Mouse (Mus musculus) heart, adult 2 months (tissue): ENCODE results near the gene Slc23a2. TPM values are rescaled to one million over a fixed set of nuclear protein-coding genes. Genes with fewer than 3 reads are reported as not detected.

Experiments used
- DNase-seq, 2 experiments: peaks; one replicate each; pipeline ENCODE4 v3.0.0; 2021
- H3K27ac ChIP-seq: fragments of 200-600 bp; 2 replicates; pipeline ENCODE4 v1.8.1; 2022
- H3K27me3 ChIP-seq: fragments of 200-500 bp; 2 replicates; pipeline ENCODE4 v1.6.1; 2012; ENCODE audit warnings: mild to moderate bottlenecking, low read length, inconsistent platforms, mixed read lengths; ENCODE audit not compliant: control insufficient read depth, insufficient read depth
- H3K36me3 ChIP-seq: fragments of 200-500 bp; 2 replicates; pipeline ENCODE4 v1.6.1; 2012; ENCODE audit warnings: low read length, inconsistent platforms; ENCODE audit not compliant: control insufficient read depth, insufficient read depth
- H3K4me1 ChIP-seq: fragments of 200-500 bp; 2 replicates; pipeline ENCODE4 v1.6.1; 2011; ENCODE audit warnings: low read length; ENCODE audit not compliant: control insufficient read depth, insufficient read depth
- H3K4me3 ChIP-seq: fragments of 200-600 bp; 2 replicates; pipeline ENCODE4 v1.8.1; 2022
- H3K79me2 ChIP-seq: fragments of 200-500 bp; replicated peaks from 2 replicates; pipeline ENCODE4 v1.6.1; 2012; ENCODE audit warnings: mild to moderate bottlenecking, inconsistent platforms, low read length, moderate library complexity, mixed read lengths; ENCODE audit not compliant: control insufficient read depth, insufficient read depth
- H3K9ac ChIP-seq: fragments of 200-500 bp; 2 replicates; pipeline ENCODE4 v1.6.1; 2012; ENCODE audit warnings: low read depth, mild to moderate bottlenecking, control low read depth, inconsistent platforms, low read length, mixed read lengths
- CTCF ChIP-seq: fragments of 200-600 bp; IDR thresholded peaks from 2 replicates; pipeline ENCODE4 v1.8.1; 2022; ENCODE audit warnings: antibody characterized with exemption, mild to moderate bottlenecking, moderate library complexity
- EP300 ChIP-seq: fragments of 200-500 bp; IDR thresholded peaks from 2 replicates; pipeline ENCODE4 v1.6.1; 2011; ENCODE audit warnings: low read depth, low read length, control low read depth; ENCODE audit not compliant: insufficient read depth
- POLR2A ChIP-seq: fragments of 200-500 bp; IDR thresholded peaks from 2 replicates; pipeline ENCODE4 v1.6.1; 2011; ENCODE audit warnings: mild to moderate bottlenecking, low read depth, low read length, control low read depth; ENCODE audit not compliant: insufficient read depth
- WGBS: fragments of 180-500 bp; shearing (Covaris S2); methylation state at CpG from one replicate; pipeline ENCODE4 v1.1.7; 2018; 5-methylcytosine and 5-hydroxymethylcytosine counted together
- intact Hi-C: fragments of 180-260 bp; cut with DNase I; formaldehyde crosslinking; loops from one replicate; pipeline ENCODE4 v1.15.1; 2025
- polyA plus RNA-seq: library from polyadenylated mRNA; depleted of rRNA; stranded (reverse); fragments of >200 nt; gene quantifications from 2 replicates; pipeline ENCODE4 v1.2.3, GENCODE M21; 2012
- total RNA-seq, 2 experiments: library from RNA; stranded (reverse); gene quantifications; 2 replicates each; pipeline ENCODE4 v1.2.3; 2021

The Slc23a2 gene
- total and polyA plus RNA-seq, 3 experiments: 11.2 to 15.6 (median 11.8) TPM

DNA sequence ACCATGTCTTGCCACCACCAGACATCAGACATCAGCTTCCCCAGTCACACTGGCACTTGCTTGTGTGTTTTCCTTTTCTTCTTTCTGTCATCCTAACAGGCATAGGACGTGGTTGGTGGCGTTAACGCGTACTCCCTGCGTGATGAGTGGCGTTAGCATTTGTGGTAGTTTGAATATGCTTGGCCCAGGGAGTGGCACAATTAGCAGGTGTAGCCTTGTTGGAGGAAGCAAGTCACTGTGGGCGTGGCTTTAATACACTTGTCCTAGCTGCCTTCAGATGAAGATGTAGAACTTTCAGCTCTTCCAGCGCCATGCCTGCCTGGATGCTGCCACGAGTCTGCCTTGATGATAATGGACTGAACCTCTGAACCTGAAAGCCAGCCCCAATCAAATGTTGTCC is 32.5 kb upstream of the Slc23a2 start:
- 87% methylated on average over 9 of the region's 9 CpGs for WGBS
- no peaks in the 10 kb centered on the region for H3K36me3 ChIP-seq
- H3K79me2 ChIP-seq: no peaks in the 10 kb centered on the region
- no peaks in the 10 kb centered on the region for H3K4me1 ChIP-seq
- TF ChIP-seq CTCF: no peak
- no peak for TF ChIP-seq POLR2A
- no peak for TF ChIP-seq EP300
- intact Hi-C loops: no loop called here
- H3K27me3 ChIP-seq: no peaks in the 10 kb centered on the region
- no peak for DNase-seq
- H3K4me3 ChIP-seq: no peak overlapping the region
- no peak overlapping the region for H3K9ac ChIP-seq
- no peak overlapping the region for H3K27ac ChIP-seq

DNA sequence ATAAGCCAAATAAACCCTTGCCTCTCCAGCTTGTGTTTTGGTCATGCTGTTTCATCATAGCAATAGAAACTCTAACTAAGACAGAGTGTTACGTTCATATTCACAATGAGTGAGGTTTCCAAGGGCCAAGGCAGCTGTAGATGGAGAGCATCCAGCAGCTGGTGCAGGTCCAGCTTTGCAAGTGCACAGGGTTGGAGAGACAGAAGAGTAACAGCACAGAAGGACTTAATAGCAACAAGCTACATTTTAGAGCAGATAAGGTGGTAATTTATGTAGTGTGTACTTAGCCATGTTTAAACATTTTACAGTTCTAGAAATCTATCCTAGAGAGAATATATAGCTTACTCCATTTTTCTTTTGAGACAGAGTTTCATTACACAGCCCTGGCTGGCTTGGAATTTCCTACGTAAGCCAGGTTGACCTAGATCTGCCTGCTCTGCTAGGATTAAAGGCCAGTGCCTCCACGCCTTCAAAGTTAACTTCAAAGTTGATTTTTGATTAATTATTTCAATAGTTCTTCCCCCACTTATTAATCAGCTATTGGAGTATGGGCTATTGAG is 31.5 kb upstream of the Slc23a2 start:
- Histone ChIP-seq H3K4me3 (no peak overlapping the region), H3K27ac (no peak overlapping the region), H3K36me3 (no peaks in the 10 kb centered on the region), H3K4me1 (no peaks in the 10 kb centered on the region), H3K9ac (no peak overlapping the region), H3K79me2 (no peaks in the 10 kb centered on the region), H3K27me3 (no peaks in the 10 kb centered on the region)
- intact Hi-C loops: no loop called here
- TF ChIP-seq POLR2A: no peak
- no peak for TF ChIP-seq CTCF
- no peak for TF ChIP-seq EP300
- WGBS: 54% methylated on average over 3 of the region's 3 CpGs
- peak; percentile 53 to 56 for DNase-seq

DNA sequence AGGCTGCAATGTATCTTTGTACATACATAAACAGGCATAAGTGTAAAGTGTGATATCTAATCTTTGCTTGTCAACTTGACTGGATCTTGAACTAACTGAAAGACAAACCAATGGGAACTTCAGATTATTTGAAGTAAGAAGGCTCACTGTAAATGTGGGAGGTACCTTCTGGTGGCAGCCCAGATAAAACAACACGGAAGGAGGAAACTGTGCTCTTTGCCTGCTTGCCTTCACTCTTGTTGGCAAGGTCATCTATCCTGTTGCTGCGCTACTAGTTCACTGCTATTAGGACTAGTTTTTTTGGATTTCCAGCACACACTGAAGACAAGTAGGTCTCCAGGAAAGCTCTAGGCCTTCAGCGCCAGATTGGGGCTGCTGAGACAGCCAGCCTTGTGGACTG is 29.1 kb upstream of the Slc23a2 start:
- intact Hi-C loops: no loop called here
- TF ChIP-seq POLR2A (no peak), CTCF (no peak)
- H3K79me2 ChIP-seq: no peaks in the 10 kb centered on the region

DNA sequence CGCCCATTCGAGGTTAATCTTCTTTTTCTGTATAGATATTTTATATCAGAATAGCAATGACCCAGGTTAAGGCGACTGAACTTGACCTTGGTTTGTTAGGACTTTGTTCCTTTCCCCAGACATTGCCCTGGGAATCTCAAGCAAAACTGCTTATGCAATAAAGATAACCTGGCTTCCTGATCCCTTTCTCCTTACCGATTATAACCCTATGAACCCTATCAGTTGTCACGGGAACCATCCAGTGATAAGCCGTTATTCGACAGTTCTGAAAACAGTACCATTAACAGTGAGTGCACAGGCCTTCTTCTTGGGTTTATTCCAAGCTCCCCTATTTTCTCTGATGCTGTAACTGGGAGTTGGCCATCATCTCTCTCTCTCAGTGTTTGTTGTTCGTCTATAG is 27.0 kb upstream of the Slc23a2 start:
- Histone ChIP-seq H3K9ac (no peak overlapping the region), H3K27me3 (no peaks in the 10 kb centered on the region), H3K4me3 (no peak overlapping the region), H3K79me2 (no peaks in the 10 kb centered on the region), H3K36me3 (no peaks in the 10 kb centered on the region), H3K4me1 (no peaks in the 10 kb centered on the region), H3K27ac (no peak overlapping the region)
- TF ChIP-seq EP300 (no peak), CTCF (no peak), POLR2A (no peak)
- WGBS: 48% methylated on average over 8 of the region's 8 CpGs
- no peak for DNase-seq
- intact Hi-C loops: no loop called here

More for the DNA sequence above, 29.1 kb upstream of the Slc23a2 start:
- 80% methylated on average over 3 of the region's 3 CpGs for WGBS
- Histone ChIP-seq H3K4me3 (no peak overlapping the region), H3K4me1 (no peaks in the 10 kb centered on the region), H3K9ac (no peak overlapping the region), H3K27ac (no peak overlapping the region), H3K27me3 (no peaks in the 10 kb centered on the region), H3K36me3 (no peaks in the 10 kb centered on the region)
- DNase-seq: no peak

DNA sequence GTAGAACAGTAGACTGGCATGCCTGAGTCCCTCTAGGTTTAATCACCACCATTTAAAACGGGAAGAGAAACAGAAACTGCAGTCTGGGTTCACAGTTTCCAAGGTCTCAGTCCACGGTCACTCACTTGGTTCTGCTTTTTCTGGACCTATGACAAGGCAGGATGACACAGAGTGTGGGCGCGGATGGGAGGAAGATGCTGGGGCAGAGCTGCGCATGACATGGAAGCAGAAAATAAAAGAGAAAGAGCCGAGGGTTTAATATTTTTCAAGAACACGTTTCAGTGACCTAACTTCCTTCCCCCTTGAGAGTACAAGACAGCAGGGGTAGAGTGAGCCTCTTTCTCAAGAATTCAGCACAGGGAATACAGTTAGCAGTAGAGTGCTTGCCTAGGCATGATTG is 24.2 kb upstream of the Slc23a2 start:
- Histone ChIP-seq H3K27ac (no peak overlapping the region), H3K4me1 (no peaks in the 10 kb centered on the region), H3K79me2 (no peaks in the 10 kb centered on the region), H3K27me3 (no peaks in the 10 kb centered on the region), H3K9ac (no peak overlapping the region), H3K36me3 (no peaks in the 10 kb centered on the region), H3K4me3 (no peak overlapping the region)
- TF ChIP-seq POLR2A: no peak
- TF ChIP-seq EP300: no peak
- no peak for TF ChIP-seq CTCF
- WGBS: 66% methylated on average over 7 of the region's 7 CpGs
- no peak for DNase-seq
- intact Hi-C loops: no loop called here

DNA sequence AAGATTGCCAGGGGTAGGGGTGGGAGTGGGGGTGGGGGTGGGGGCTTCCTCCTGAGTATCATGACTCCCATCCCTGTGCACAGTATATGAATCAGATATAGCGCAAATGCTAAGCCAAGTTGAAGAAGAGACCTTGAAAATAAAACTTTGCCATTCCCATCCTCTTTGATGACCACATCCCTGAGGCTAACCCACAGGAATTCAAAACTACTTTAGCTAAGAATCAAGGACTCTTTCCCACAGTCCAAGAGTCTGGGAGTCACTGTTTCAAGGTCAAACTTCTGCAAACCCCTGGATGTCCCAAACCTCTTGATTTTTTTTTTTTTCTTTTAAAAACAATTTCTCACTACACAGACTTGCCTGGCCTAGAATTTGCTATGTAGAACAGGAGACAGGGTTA is 18.7 kb upstream of the Slc23a2 start:
- no peaks in the 10 kb centered on the region for H3K36me3 ChIP-seq
- H3K4me1 ChIP-seq: no peaks in the 10 kb centered on the region
- TF ChIP-seq POLR2A (no peak), EP300 (no peak), CTCF (no peak)
- no peaks in the 10 kb centered on the region for H3K27me3 ChIP-seq
- DNase-seq: no peak
- intact Hi-C loops: no loop called here
- no peak overlapping the region for H3K9ac ChIP-seq
- H3K27ac ChIP-seq: no peak overlapping the region
- WGBS: 93% methylated on average over 1 of the region's 1 CpGs
- H3K79me2 ChIP-seq: no peaks in the 10 kb centered on the region
- no peak overlapping the region for H3K4me3 ChIP-seq

DNA sequence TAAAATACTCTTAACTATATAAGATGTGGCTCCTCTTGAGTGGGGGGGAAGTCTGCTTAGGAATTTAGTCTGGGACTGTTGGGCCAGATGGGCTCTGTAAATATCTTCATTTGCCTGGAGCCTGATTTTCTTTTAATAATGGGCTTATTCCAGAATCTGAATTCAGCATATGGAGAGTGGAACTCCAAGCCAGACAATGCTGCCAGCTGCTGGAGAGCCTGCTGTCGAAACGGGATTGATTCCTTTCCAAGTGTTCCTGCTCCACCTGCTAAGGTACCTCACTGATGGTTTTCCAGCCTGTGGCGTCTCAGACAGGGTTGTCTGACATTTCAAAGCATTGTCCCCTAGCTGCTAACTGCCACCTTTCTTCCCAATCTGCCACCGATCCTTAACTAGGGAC is 12.6 kb upstream of the Slc23a2 start:
- Histone ChIP-seq H3K27ac (no peak overlapping the region), H3K79me2 (no peaks in the 10 kb centered on the region), H3K9ac (no peak overlapping the region), H3K27me3 (no peaks in the 10 kb centered on the region), H3K4me1 (peaks cover 2% of the 10 kb centered on the region; the same call in 1 of the 2 replicates), H3K4me3 (no peak overlapping the region), H3K36me3 (no peaks in the 10 kb centered on the region)
- no peak for DNase-seq
- 58% methylated on average over 4 of the region's 4 CpGs for WGBS
- no peak for TF ChIP-seq EP300
- no peak for TF ChIP-seq CTCF
- TF ChIP-seq POLR2A: no peak
- intact Hi-C loops: no loop called here
